Mouse (Mus musculus): ENCODE results near the gene Tbc1d22a.

GRCm38 (mm10) chr15:86471136-86471535, 256.9 kb downstream of the Tbc1d22a start:
- TF ChIP-seq CTCF (IDR thresholded peaks at IDR 0.05; ENCODE audit: extremely low read depth, insufficient read length, insufficient replicate concordance, low read depth, low read length) (no peak), POLR2A (IDR thresholded peaks at IDR 0.05; ENCODE audit: low read depth, low read length) (no peak)
